Mouse (Mus musculus) liver, embryonic 12.5 days (tissue): ENCODE data around the gene Herpud2. TPM values are rescaled to one million over a fixed set of nuclear protein-coding genes. Genes with fewer than 3 reads are reported as not detected.

Experiments used
- ATAC-seq: fragments of 200-750 bp; cut with Nextera tagmentation; 2 replicates; pipeline ENCODE4 v1.8.0; 2017; ENCODE audit warnings: moderate number of reproducible peaks, mild to moderate bottlenecking, moderate library complexity
- H3K27ac ChIP-seq: fragments of 300-500 bp; sonication (generic); 2 replicates; pipeline ENCODE4 v1.5.1; 2016; ENCODE audit warnings: mild to moderate bottlenecking
- H3K27me3 ChIP-seq: fragments of 300-500 bp; sonication (generic); replicated peaks from 2 replicates; pipeline ENCODE4 v1.6.1; 2016; ENCODE audit warnings: mild to moderate bottlenecking, moderate library complexity
- H3K36me3 ChIP-seq: fragments of 300-500 bp; sonication (generic); 2 replicates; pipeline ENCODE4 v1.6.1; 2016; ENCODE audit warnings: mild to moderate bottlenecking, moderate library complexity
- H3K4me1 ChIP-seq: fragments of 300-500 bp; sonication (generic); 2 replicates; pipeline ENCODE4 v1.6.1; 2016
- H3K4me2 ChIP-seq: fragments of 300-500 bp; sonication (generic); 2 replicates; pipeline ENCODE4 v1.6.1; 2016; ENCODE audit warnings: mild to moderate bottlenecking, moderate library complexity
- H3K4me3 ChIP-seq: fragments of 300-500 bp; sonication (generic); 2 replicates; pipeline ENCODE4 v1.5.1; 2016; ENCODE audit warnings: mild to moderate bottlenecking, moderate library complexity
- H3K9ac ChIP-seq: fragments of 300-500 bp; sonication (generic); 2 replicates; pipeline ENCODE4 v1.6.1; 2016; ENCODE audit warnings: mild to moderate bottlenecking, moderate library complexity
- H3K9me3 ChIP-seq: fragments of 300-500 bp; sonication (generic); replicated peaks from 2 replicates; pipeline ENCODE4 v1.6.1; 2016; ENCODE audit warnings: mild to moderate bottlenecking, moderate library complexity
- WGBS: fragments of 180-500 bp; shearing (Covaris S2); methylation state at CpG from one replicate; pipeline ENCODE4 v1.1.7; 2016; ENCODE audit not compliant: insufficient replicate concordance; 5-methylcytosine and 5-hydroxymethylcytosine counted together
- polyA plus RNA-seq: library from polyadenylated mRNA; unstranded; fragments of >200 nt; fragmentation: Nextera tagmentation; extraction: Ambion mirVana; gene quantifications from 2 replicates; pipeline ENCODE4 v1.2.1, GENCODE M21; 2016

Gene Herpud2
- polyA plus RNA-seq, 1 experiment from 2014 or later = 24.7 TPM

DNA sequence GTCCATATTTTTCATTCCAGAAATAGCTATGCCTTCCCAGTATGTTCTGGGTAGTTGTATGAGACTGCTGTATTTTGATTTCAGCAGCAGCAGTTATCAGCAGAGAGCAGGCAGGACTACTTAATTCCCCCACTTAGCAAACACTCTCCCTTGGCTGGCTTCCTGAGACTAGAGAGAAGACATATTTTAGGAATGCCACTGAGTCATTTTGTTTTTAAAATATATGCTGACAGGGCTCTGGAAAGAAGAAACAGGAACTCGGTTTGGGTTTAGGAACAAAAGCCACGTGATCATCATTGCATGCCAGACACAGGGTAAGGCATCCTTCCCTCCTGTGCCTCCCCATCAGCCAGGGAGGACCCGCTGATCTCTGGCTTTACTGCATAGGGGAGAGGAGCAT, 75.6 kb downstream of the Herpud2 start:
- Histone ChIP-seq H3K9ac (no peak overlapping the region), H3K9me3 (no peaks in the 10 kb centered on the region), H3K4me2 (no peak overlapping the region), H3K27ac (no peak overlapping the region), H3K4me3 (no peak overlapping the region), H3K36me3 (no peaks in the 10 kb centered on the region), H3K27me3 (no peaks in the 10 kb centered on the region), H3K4me1 (no peaks in the 10 kb centered on the region)
- ATAC-seq = no peak
- 30% methylated on average over 3 of the region's 3 CpGs for WGBS

GRCm38 (mm10) chr9:25072666-25073065, 79.0 kb downstream of the Herpud2 start:
- Histone ChIP-seq H3K27ac (no peak overlapping the region), H3K4me2 (no peak overlapping the region), H3K36me3 (no peaks in the 10 kb centered on the region), H3K9me3 (no peaks in the 10 kb centered on the region), H3K4me1 (no peaks in the 10 kb centered on the region), H3K27me3 (no peaks in the 10 kb centered on the region), H3K9ac (no peak overlapping the region), H3K4me3 (no peak overlapping the region)
- WGBS = 59% methylated on average over 1 of the region's 1 CpGs
- ATAC-seq = no peak

DNA sequence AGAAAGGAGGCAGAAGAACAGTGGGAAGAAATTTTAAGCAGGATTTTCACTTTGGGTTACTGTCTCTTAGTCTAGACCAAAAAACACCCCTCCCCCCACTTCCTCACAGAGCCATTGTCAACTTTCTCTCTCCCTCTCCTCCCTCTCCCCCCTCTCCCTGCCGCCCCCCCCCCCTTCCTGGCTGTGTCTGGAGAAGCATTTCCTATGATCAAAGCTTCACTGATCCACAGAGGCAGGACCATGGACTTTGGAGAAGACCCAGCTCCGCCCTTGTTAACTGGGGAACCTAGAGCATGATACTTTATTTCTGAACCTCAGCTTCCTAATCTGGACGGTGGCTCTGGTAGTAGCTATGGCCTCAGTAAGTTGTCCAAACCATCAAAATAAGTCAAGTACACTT, 92.9 kb downstream of the Herpud2 start:
- no peaks in the 10 kb centered on the region for H3K9me3 ChIP-seq
- no peak overlapping the region for H3K4me3 ChIP-seq
- no peak overlapping the region for H3K9ac ChIP-seq
- no peaks in the 10 kb centered on the region for H3K4me1 ChIP-seq
- no peak for ATAC-seq
- 24% methylated on average over 3 of the region's 3 CpGs for WGBS
- no peaks in the 10 kb centered on the region for H3K27me3 ChIP-seq
- no peaks in the 10 kb centered on the region for H3K36me3 ChIP-seq
- H3K4me2 ChIP-seq = no peak overlapping the region
- H3K27ac ChIP-seq = no peak overlapping the region

Other genes starting within 250 kb of the Herpud2 start
- gene Gm10181, start 62.4 kb downstream of the Herpud2 start, polyA plus RNA-seq = not detected in 2 replicates
- gene Sept7, start 100.6 kb upstream of the Herpud2 start, polyA plus RNA-seq = 137 TPM in 2 replicates